10 mouse cellular contexts compared by ENCODE assay signal in genomic region chr11:61155727-61156126, GRCm38 (mm10). TPM values are rescaled to one million over a fixed set of nuclear protein-coding genes. Genes with fewer than 3 reads are reported as not detected.
A peak's percentile ranks its signal among the peaks of the same experiment; 100 is the strongest.
DNase-seq lines count a peak whose midpoint lies in the region; ATAC-seq and TF ChIP-seq lines count a peak whose summit lies in the region.
"Had no signal": no experiment of that assay in that cellular context is flagged by ENCODE, and none has a peak within 500 bp of the region (broad histone marks: within the 10 kb centered on the region; RNA-seq: fewer than 3 reads in every experiment).

No protein-coding gene starts in this region.

- no peaks in the 10 kb centered on the region for H3K4me1 ChIP-seq in forebrain, embryonic 12.5 days
- H3K4me1 ChIP-seq: stomach, embryonic 15.5 days had no signal

- no peak overlapping the region for H3K4me2 ChIP-seq in forebrain, embryonic 12.5 days
- H3K4me2 ChIP-seq: heart, embryonic 13.5 days; stomach, embryonic 15.5 days had no signal

- peak; percentile 38 for DNase-seq in gastrocnemius, adult 2 months
- DNase-seq in gastrocnemius, adult 8-10 months (ENCODE audit: low spot score in 2 of 2): no peak
- peak; percentile 46 to 61 for DNase-seq in right cerebral cortex, adult 2 months (ENCODE audit: low spot score in 2 of 2)
- no peak for DNase-seq in right cerebral cortex, postnatal 25 days
- peak; percentile 77 for DNase-seq in induced T-regulatory cell, adult 2 months (ENCODE audit: low read depth)
- DNase-seq in naive thymus-derived CD4-positive, alpha-beta T cell, adult 2 months (ENCODE audit: low read depth): peak; percentile 49
- no peak for DNase-seq in urinary bladder, postnatal 4 days (ENCODE audit: low spot score in 2 of 2)

- TF ChIP-seq CTCF in gastrocnemius, adult 2 months (IDR thresholded peaks at IDR 0.05): peak; percentile 44

- H3K9me3 ChIP-seq in forebrain, embryonic 12.5 days: no peaks in the 10 kb centered on the region
- H3K9me3 ChIP-seq: heart, embryonic 13.5 days; stomach, embryonic 15.5 days had no signal

- WGBS in forebrain, embryonic 12.5 days: 100% methylated on average over 2 of the region's 2 CpGs

- intact Hi-C loops in gastrocnemius, adult 2 months (cut with DNase I): loop anchor here (5.0 kb wide), 1 partner anchor 48 kb away; no protein-coding TSS in a partner anchor

- no peak for ATAC-seq in forebrain, embryonic 12.5 days (ENCODE audit: low FRiP score)

- H3K4me3 ChIP-seq in gastrocnemius, adult 2 months: no peak overlapping the region
- no peak overlapping the region for H3K4me3 ChIP-seq in forebrain, embryonic 12.5 days (replicated peaks)
- H3K4me3 ChIP-seq: heart, embryonic 13.5 days; stomach, embryonic 15.5 days had no signal

- H3K36me3 ChIP-seq in forebrain, embryonic 12.5 days (replicated peaks): peaks cover 96% of the 10 kb centered on the region

- no peak overlapping the region for H3K9ac ChIP-seq in forebrain, embryonic 12.5 days
- H3K9ac ChIP-seq: heart, embryonic 13.5 days; stomach, embryonic 15.5 days had no signal

- H3K27me3 ChIP-seq in forebrain, embryonic 12.5 days: no peaks in the 10 kb centered on the region
- H3K27me3 ChIP-seq: heart, embryonic 13.5 days; stomach, embryonic 15.5 days had no signal

- H3K27ac ChIP-seq in gastrocnemius, adult 2 months: no peak overlapping the region
- H3K27ac ChIP-seq in forebrain, embryonic 12.5 days: no peak overlapping the region
- H3K27ac ChIP-seq: heart, embryonic 13.5 days; stomach, embryonic 15.5 days had no signal

RNA-seq across cellular contexts. Expression of gene Usp22, which starts 19.1 kb away (rescaled TPM):
- total RNA-seq in gastrocnemius, adult 2 months (2021): 10 to 100 TPM; 13.4 to 16.7 TPM
- total RNA-seq in gastrocnemius, adult 8-10 months (2022): 10 to 100 TPM; 13.3 to 16.1 (median 15.7) TPM
- polyA plus RNA-seq in forebrain, embryonic 12.5 days (2016; fragmentation: Nextera tagmentation; extraction: Ambion mirVana): 305 and 331 TPM in 2 replicates

RNA-seq across cellular contexts. Expression of gene Tnfrsf13b, which starts 29.2 kb away (rescaled TPM):
- under 1 TPM; 0.13 to 0.22 TPM for total RNA-seq in gastrocnemius, adult 2 months (2021)
- under 1 TPM in 3 of 4 experiments, not detected in 1; 0.19 to 0.29 (median 0.19) TPM for total RNA-seq in gastrocnemius, adult 8-10 months (2022)
- 0.37 and 0.59 TPM in 2 replicates for polyA plus RNA-seq in forebrain, embryonic 12.5 days (2016; fragmentation: Nextera tagmentation; extraction: Ambion mirVana)

RNA-seq across cellular contexts. Expression of gene Aldh3a1, which starts 51.6 kb away (rescaled TPM):
- total RNA-seq in gastrocnemius, adult 2 months (2021): under 1 TPM in 1 of 2 experiments, not detected in 1; 0.50 TPM
- total RNA-seq in gastrocnemius, adult 8-10 months (2022): under 1 TPM; 0.36 to 0.81 (median 0.55) TPM
- not detected in 2 replicates for polyA plus RNA-seq in forebrain, embryonic 12.5 days (2016; fragmentation: Nextera tagmentation; extraction: Ambion mirVana)

Comparison
In these comparisons a context has a peak if more than half of its experiments do, and no peak if none do; other contexts are left out.
1. DNase-seq: peak in gastrocnemius, adult 2 months (single experiment), right cerebral cortex, adult 2 months (2 of 2), induced T-regulatory cell, adult 2 months (single experiment) and naive thymus-derived CD4-positive, alpha-beta T cell, adult 2 months (single experiment); none in gastrocnemius, adult 8-10 months (0 of 2), right cerebral cortex, postnatal 25 days (single experiment) and urinary bladder, postnatal 4 days (0 of 2).